Mouse (Mus musculus): Measurements from ENCODE around the gene Hoxc13.

The Hoxc13 gene

GRCm38 (mm10) chr15:102921053-102922011 lies at the start of gene Hoxc13:
Hoxc13 (plus strand) TSS chr15:102921103.
- no peak for DNase-seq (ENCODE audit: low spot score in 2 of 2)

DNA sequence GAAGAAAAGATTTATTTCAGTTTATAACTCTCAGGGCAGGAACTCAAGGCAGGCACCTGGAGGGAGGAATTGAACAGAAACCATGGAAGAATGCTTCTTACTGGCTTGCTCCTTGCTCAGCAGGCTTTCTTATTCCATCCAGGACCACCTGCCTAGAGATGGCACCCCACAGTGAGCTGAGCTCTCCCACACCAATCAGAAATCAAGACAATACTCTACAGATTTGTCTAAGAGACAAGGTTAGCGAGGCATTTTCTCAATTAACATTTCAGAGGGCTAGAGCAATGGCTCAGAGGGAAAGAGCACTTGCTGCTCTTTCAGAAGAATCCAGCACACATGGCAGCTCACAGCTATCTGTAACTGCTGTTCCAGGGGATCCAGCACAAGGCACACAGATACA lies 35.1 kb upstream of the Hoxc13 start:
- DNase-seq (ENCODE audit: low spot score in 2 of 2): no peak

DNA sequence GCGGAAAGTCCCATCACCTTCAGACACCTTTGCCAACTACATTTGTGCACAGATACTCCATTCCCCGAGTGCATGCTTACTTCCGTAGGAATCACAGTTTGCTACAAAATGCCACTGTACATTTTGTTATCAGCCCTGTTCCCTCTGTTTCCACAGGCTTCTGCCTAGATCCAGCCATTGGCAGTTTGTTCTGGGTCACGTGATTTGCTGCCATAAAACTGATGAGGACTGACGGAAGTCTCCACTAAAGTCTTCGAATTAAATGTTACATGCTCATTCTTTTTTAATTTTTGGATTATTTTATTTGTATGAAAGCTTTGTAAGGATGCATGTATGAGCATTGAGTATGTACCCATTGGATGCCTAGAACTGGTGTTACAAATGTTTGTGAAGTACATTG lies 25.8 kb upstream of the Hoxc13 start:
- DNase-seq (ENCODE audit: low spot score in 2 of 2): no peak

- no peak for DNase-seq (ENCODE audit: low spot score in 2 of 2)
These were observed 16.0 kb upstream of the Hoxc13 start for GRCm38 (mm10) chr15:102904946-102905345.

GRCm38 (mm10) chr15:102909536-102909935 lies 11.4 kb upstream of the Hoxc13 start:
- no peak for DNase-seq (ENCODE audit: low spot score in 2 of 2)

GRCm38 (mm10) chr15:102910038-102910437 lies 10.9 kb upstream of the Hoxc13 start:
- no peak for DNase-seq (ENCODE audit: low spot score in 2 of 2)

DNA sequence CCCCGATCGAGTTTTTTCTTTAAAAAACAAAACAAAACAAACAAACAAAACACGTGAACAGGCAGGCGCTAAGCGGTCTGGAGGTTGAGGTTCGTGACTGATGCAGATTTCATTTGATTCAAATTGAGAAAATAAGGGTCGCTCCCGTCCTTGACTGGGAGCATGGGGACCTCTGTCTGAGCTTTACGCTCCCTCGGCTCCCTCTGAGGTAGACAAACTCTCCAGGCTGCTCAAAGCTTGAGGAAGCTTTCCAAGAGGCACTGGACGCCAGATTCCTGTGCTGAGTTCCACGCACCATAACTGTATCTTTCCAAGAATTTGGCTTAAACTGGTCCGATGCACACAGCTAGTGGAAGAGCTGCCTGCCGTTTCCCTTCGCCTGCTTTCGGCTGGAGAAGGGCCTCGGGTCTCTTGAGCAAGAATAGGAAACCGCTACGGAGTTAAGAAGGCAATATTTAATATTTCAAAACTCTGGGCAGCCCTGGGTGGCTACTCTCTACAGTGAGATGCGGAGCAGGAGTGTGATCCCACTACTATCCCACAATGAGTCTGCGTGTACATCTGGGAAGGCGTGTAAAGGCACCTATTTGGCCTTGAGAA lies 10.3 kb upstream of the Hoxc13 start:
- no peak for DNase-seq (ENCODE audit: low spot score in 2 of 2)

- no peak for DNase-seq (ENCODE audit: low spot score in 2 of 2)
These were observed 7.8 kb upstream of the Hoxc13 start for GRCm38 (mm10) chr15:102913038-102913585.

DNA sequence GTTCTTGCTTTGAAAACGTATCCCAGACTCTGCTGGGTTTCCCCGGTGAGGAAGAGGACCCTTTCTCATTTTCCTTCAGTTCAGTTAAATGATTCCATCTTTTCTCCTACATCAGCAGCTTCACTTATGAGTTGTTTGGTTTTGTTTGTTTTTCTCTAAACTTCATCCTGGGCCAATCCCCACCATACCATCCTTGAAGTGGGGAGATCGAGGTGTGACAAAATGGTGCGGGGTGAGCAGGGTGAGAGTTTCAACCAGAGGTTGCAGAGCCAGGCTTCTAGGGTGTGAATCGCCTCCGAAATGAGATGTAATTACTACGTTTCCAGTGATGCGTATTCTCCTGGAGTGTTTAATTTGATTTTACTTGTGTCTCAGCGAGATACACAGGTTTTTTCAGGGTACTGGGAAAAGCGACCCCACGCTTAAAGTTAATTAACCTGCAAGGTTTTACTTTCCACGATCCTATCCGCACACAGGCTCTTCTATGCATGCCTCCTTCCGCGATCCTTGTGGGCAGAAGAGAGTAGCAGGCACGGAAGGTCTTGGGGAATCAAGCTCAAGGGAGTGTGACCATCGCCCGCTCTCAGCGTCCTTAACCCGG lies 2.8 kb upstream of the Hoxc13 start:
- DNase-seq (ENCODE audit: low spot score in 2 of 2): no peak

- DNase-seq (ENCODE audit: low spot score in 2 of 2): no peak
These were observed 2.2 kb upstream of the Hoxc13 start for GRCm38 (mm10) chr15:102918611-102919265.

- no peak for DNase-seq (ENCODE audit: low spot score in 2 of 2)
These were observed 1.3 kb upstream of the Hoxc13 start for GRCm38 (mm10) chr15:102919336-102920180.

DNA sequence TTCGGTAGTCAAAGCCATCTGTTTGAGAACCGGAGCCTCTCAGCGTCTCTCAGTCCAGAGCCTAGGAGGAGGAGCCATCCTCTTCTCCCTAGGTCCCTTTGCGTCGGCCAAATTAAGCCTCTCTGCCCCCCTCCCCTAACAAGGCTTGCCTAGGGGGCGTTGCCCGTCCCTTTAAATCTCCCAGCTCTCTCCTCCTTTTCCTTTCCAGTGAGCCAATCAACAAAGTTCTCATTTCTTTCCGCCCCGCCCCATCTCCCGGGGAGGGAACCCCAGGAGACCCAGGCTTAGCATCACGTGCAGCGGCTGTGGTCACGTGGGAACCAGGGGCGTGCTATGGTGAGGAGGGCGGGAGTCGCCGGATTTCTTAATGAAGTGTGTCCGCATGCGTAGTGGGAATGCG lies 284 bp upstream of the Hoxc13 start:
- no peak for DNase-seq (ENCODE audit: low spot score in 2 of 2)

- no peak for DNase-seq (ENCODE audit: low spot score in 2 of 2)
These were observed 1.1 kb downstream of the Hoxc13 start for GRCm38 (mm10) chr15:102922012-102922362.

GRCm38 (mm10) chr15:102922636-102923500 lies 2.0 kb downstream of the Hoxc13 start:
- no peak for DNase-seq (ENCODE audit: low spot score in 2 of 2)

GRCm38 (mm10) chr15:102927032-102927645 lies 6.2 kb downstream of the Hoxc13 start:
- no peak for DNase-seq (ENCODE audit: low spot score in 2 of 2)

- DNase-seq (ENCODE audit: low spot score in 2 of 2): no peak
These were observed 10.9 kb downstream of the Hoxc13 start for GRCm38 (mm10) chr15:102931706-102932358.

DNA sequence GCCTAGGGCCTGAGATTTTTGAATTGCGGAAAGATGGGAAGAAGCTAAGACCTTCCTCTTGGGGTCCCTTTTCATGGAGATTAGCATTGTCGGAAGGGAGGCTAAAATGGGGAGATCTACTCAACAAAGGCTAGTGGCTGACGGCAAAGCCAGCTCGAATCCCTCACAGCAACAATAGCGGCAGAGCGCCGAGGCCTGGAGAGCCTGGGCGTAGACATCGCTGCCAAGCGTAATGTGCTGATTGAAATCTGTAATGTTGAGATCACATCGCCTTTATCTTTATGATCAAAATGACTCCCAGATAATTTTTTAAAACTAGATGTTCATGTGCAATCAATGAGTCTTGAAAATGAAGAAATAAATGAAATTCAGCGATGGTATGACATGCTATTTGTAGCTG lies 13.5 kb downstream of the Hoxc13 start:
- no peak for DNase-seq (ENCODE audit: low spot score in 2 of 2)

DNA sequence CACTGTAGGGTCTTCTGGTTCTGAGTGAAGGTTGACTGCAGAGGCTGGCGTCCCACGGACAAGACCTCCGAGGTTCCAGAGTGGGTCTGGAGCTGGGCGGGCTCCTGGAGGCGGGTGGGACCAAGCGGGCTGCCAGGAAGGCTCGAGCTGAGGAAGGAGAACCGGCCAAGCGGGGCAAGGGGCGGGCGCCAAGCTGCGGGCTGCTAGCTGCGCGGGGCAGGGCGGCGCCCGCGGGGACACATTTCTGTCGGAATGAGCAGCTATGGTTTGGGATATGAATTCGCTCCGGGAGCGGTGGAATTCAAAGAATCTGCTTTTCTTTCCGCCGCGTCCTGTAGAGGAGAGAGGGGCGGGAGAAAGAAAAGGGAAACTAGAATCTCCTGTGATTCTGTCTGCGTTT lies 14.0 kb downstream of the Hoxc13 start:
- no peak for DNase-seq (ENCODE audit: low spot score in 2 of 2)
